Mouse (Mus musculus) heart, embryonic 14.5 days (tissue): ENCODE results near the gene Grem1. TPM values are rescaled to one million over a fixed set of nuclear protein-coding genes. Genes with fewer than 3 reads are reported as not detected.

Source experiments
- ATAC-seq: fragments of 200-750 bp; cut with Nextera tagmentation; 2 replicates; pipeline ENCODE4 v1.8.0; 2017; ENCODE audit warnings: low read depth, moderate TSS enrichment; ENCODE audit not compliant: insufficient number of reproducible peaks, insufficient read depth, low FRiP score
- H3K27ac ChIP-seq, 2 experiments: fragments of 200-500 bp in 1 of 2; fragments of 300-500 bp in 1 of 2; sonication (generic) in 1 of 2; replicated peaks in 1 of 2; 2 replicates each; pipeline ENCODE4 v1.5.1; 2012 to 2014; ENCODE audit warnings: low read depth in 2 of 2, low read length in 2 of 2, control low read depth in 1 of 2, mild to moderate bottlenecking in 1 of 2, mixed read lengths in 1 of 2; ENCODE audit not compliant: control insufficient read depth in 1 of 2, insufficient read depth in 1 of 2
- H3K27me3 ChIP-seq: fragments of 300-500 bp; sonication (generic); 2 replicates; pipeline ENCODE4 v1.6.1; 2014; ENCODE audit warnings: mild to moderate bottlenecking, low read length, control low read depth; ENCODE audit not compliant: control insufficient read depth, insufficient read depth
- H3K36me3 ChIP-seq: fragments of 300-500 bp; sonication (generic); 2 replicates; pipeline ENCODE4 v1.6.1; 2014; ENCODE audit warnings: mild to moderate bottlenecking, control low read depth, low read length, mixed read lengths; ENCODE audit not compliant: control insufficient read depth, insufficient read depth
- H3K4me1 ChIP-seq, 2 experiments: fragments of 200-500 bp in 1 of 2; fragments of 300-500 bp in 1 of 2; sonication (generic) in 1 of 2; 2 replicates each; pipeline ENCODE4 v1.6.1; 2012 to 2014; ENCODE audit warnings: low read length in 2 of 2, control low read depth in 1 of 2, mixed read lengths in 1 of 2; ENCODE audit not compliant: control insufficient read depth in 2 of 2, insufficient read depth in 2 of 2
- H3K4me2 ChIP-seq: fragments of 300-500 bp; sonication (generic); 2 replicates; pipeline ENCODE4 v1.6.1; 2014; ENCODE audit warnings: mild to moderate bottlenecking, low read length
- H3K4me3 ChIP-seq, 2 experiments: fragments of 200-500 bp in 1 of 2; fragments of 300-500 bp in 1 of 2; sonication (generic) in 1 of 2; 2 replicates each; pipeline ENCODE4 v1.5.1; 2012 to 2014; ENCODE audit warnings: low read length in 2 of 2, mild to moderate bottlenecking in 2 of 2, control low read depth in 1 of 2, low read depth in 1 of 2, moderate library complexity in 1 of 2; ENCODE audit not compliant: control insufficient read depth in 1 of 2, insufficient read depth in 1 of 2
- H3K9ac ChIP-seq: fragments of 300-500 bp; sonication (generic); 2 replicates; pipeline ENCODE4 v1.6.1; 2014; ENCODE audit warnings: mild to moderate bottlenecking, low read length
- H3K9me3 ChIP-seq: fragments of 300-500 bp; sonication (generic); 2 replicates; pipeline ENCODE4 v1.6.1; 2016; ENCODE audit warnings: low read length, control low read depth; ENCODE audit not compliant: control insufficient read depth
- WGBS: fragments of 180-500 bp; shearing (Covaris S2); extraction: QIAGEN DNeasy Blood & Tissue Kit; methylation state at CpG from one replicate; pipeline ENCODE4 v1.1.7; 2014; 5-methylcytosine and 5-hydroxymethylcytosine counted together
- polyA plus RNA-seq: library from polyadenylated mRNA; unstranded; fragments of >200 nt; fragmentation: Nextera tagmentation; extraction: Ambion mirVana; gene quantifications from 2 replicates; pipeline ENCODE4 v1.2.1, GENCODE M21; 2014

The Grem1 gene
- polyA plus RNA-seq, result 0.05 TPM in 1 of 2 replicates, not detected in the other

DNA sequence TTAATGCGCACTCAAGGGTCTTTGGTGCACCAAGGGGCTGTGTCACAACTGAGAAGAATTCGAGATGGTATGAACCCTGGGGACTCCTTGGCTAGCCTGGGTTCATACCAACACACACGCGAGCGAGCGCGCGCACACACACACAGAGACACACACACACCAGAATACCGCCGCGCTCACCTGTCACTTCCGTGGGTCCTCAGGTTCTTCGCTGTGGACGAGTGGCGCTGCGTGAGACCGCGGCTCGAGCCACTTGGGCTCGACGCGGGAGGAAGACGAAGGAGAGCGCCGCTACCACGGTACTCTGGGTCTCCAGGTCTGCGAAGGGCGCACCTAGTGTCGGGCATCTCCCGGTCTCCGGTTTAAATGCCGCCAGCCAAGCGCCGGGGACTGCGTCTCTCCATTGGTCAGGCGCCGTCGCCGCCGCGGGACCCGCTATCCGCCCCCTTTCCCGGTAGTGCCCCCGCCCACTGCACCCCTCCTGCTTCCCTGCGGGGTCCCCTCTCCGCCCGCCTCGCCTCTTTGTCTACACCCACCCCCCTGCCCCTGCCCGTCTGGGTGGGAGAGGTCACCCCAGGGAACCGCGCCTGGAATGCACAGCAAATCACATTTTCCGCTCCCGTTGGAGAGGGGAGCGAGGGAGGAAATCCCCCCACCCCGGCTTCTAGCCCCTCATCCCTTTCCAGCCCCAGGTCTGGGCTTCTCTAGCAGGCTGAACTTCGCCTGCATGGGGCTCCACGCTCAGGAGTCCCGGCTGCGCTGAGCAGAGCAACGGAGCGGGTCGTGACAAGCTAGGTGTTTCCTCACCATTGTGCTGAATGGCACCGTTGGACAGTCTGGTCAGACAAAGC lies at the start of gene Grem1:
Gene Grem1 (minus strand): TSS at position 336 of the 851 bp plus-strand sequence.
- Histone ChIP-seq H3K4me2 (peak within 1 kb of the TSS; percentile 94), H3K9ac (peak within 1 kb of the TSS; percentile 46; the same call in 1 of the 2 replicates), H3K9me3 (no peaks in the 10 kb centered on the region), H3K27me3 (peaks cover 58% of the 10 kb centered on the region), H3K4me3 (peak within 1 kb of the TSS; percentile 38 to 49), H3K36me3 (no peaks in the 10 kb centered on the region), H3K27ac (no peak within 1 kb of the TSS), H3K4me1 (peaks cover 6 to 21% of the 10 kb centered on the region in 2 experiments; a peak in 3 of 4 replicates)
- no peak for ATAC-seq
- WGBS, result 1% methylated on average over 62 of the region's 64 CpGs

DNA sequence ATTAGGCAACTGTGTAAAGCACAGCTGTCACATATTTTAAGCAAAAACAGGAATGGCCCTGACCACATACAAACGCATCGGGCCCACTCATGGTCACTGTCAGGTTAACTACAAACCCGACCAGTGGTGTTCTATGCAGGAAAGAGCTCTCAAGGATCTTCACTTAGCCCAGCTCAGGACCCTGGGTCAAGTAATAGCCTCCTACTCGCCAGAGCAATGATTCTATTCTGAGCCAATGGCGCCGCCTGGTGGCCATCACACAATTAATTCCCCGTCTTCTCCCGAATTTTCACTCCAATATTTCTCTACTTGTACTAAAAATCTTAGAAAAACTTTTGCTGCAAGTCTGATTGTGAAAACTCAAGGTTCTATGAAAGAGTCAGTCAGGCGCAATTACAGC lies 49.2 kb upstream of the Grem1 start:
- H3K9me3 ChIP-seq, result no peaks in the 10 kb centered on the region
- no peak overlapping the region for H3K4me2 ChIP-seq
- 25% methylated on average over 9 of the region's 9 CpGs for WGBS
- H3K9ac ChIP-seq, result no peak overlapping the region
- H3K36me3 ChIP-seq, result no peaks in the 10 kb centered on the region
- H3K27me3 ChIP-seq, result no peaks in the 10 kb centered on the region
- no peak for ATAC-seq
- H3K4me1 ChIP-seq, result no peaks in the 10 kb centered on the region
- H3K4me3 ChIP-seq, result no peak overlapping the region
- no peak overlapping the region for H3K27ac ChIP-seq

DNA sequence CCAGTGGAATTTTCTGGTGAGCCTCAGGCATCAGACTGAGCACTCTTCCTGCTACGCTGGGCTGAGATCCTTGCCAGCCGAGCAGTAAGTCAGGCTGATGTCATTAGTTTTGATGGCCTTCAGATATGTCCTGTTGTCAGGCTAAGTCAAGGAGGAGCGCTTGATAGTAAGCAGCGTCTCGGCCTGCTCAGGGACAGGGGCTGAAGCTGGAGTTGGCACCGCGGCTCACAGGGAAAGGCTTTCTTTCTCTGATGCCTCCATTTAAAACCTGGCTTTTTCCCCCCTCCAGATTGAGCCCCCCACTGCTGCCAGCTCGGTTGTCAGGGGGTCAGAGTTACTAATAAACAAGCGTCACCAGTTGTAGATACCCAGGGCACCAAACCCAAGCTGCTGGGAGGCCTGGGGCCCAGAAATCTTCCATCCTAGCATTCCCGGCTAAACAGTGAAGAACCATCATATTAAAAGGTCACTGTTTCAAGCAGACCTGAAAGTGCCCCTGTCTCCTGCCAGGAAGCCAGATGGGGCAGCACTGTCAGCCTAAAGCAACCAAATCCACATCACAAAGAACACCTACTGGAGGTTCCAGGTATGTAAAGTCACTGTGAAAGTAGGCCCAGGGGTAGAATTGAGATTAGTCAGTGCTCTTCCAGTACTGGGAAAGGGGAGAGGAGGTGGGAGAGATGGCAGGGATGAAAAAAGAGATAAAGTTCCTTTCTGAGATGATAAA lies 48.6 kb upstream of the Grem1 start:
- no peak overlapping the region for H3K9ac ChIP-seq

DNA sequence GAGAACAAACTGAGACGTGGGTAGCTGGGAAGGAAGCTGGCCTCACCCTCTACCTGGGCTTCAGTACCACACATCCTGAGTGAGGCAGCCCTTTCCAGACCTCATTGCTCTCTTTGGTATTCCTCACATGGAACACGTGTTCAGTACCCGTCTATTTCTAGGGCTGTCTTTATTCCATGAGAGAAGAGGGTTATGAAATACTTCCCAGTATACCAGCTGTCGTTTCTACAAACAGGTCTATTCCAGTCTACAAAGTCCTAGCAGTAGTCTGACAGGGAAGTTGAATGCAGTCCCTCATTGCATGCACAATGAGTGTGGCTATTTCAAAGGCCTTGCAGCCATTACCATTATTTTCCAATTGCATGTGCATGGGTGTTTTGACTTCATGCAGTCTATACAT lies 47.3 kb upstream of the Grem1 start:
- no peak for ATAC-seq
- WGBS, result 79% methylated on average over 4 of the region's 4 CpGs
- H3K27me3 ChIP-seq, result no peaks in the 10 kb centered on the region
- H3K27ac ChIP-seq, result no peak overlapping the region
- H3K9me3 ChIP-seq, result no peaks in the 10 kb centered on the region
- no peak overlapping the region for H3K4me2 ChIP-seq
- H3K4me3 ChIP-seq, result no peak overlapping the region
- no peaks in the 10 kb centered on the region for H3K36me3 ChIP-seq
- H3K4me1 ChIP-seq, result no peaks in the 10 kb centered on the region
- H3K9ac ChIP-seq, result no peak overlapping the region

More for the DNA sequence above, 48.6 kb upstream of the Grem1 start:
- no peak overlapping the region for H3K4me3 ChIP-seq
- H3K9me3 ChIP-seq, result no peaks in the 10 kb centered on the region
- no peaks in the 10 kb centered on the region for H3K36me3 ChIP-seq
- no peaks in the 10 kb centered on the region for H3K27me3 ChIP-seq
- 47% methylated on average over 10 of the region's 10 CpGs for WGBS
- no peak overlapping the region for H3K4me2 ChIP-seq
- ATAC-seq, result no peak
- H3K4me1 ChIP-seq, result no peaks in the 10 kb centered on the region
- no peak overlapping the region for H3K27ac ChIP-seq

DNA sequence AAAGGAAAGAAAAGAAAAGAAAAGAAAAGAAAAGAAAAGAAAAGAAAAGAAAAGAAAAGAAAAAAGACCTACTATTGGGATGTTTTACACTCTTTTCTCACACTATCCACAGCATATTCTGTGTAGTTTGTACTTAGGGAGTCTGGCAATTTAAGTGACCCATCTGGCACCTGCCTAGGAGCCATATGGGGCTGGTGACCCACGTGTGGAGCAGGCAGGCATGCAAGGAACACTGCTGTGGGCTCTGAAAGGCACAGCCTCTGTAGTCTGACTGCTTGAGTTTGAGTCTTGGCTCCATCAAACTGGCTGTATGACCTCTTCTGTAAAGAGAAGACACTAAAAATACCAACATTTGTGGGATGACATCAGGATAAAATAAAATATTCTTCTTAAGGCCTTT lies 45.3 kb upstream of the Grem1 start:
- 19% methylated on average over 1 of the region's 1 CpGs for WGBS

DNA sequence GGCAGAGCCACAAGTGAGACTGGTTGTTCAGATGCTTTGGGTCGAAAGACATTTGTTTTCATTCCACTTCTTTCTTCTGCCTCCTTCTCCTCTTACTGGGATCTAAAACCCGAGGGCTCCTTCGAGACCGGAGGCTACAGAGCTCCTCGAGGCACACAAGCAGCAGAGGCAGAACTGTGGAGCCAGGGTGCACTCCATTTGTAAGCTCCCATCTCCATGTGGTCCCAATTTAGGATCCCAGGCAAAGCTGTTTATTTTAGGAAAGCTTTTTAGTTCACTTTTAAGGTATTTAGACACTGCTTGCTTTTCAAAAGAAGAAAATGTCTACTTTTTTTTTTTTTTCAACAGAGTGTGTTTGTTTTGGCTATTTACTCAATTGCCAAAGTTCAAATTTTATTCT lies 42.4 kb upstream of the Grem1 start:
- Histone ChIP-seq H3K4me1 (no peaks in the 10 kb centered on the region), H3K9ac (no peak overlapping the region), H3K4me3 (no peak overlapping the region), H3K36me3 (no peaks in the 10 kb centered on the region), H3K27ac (no peak overlapping the region), H3K4me2 (no peak overlapping the region), H3K9me3 (no peaks in the 10 kb centered on the region), H3K27me3 (no peaks in the 10 kb centered on the region)
- no peak for ATAC-seq
- 60% methylated on average over 5 of the region's 5 CpGs for WGBS

More for the DNA sequence above, 45.3 kb upstream of the Grem1 start:
- Histone ChIP-seq H3K27me3 (no peaks in the 10 kb centered on the region), H3K4me1 (no peaks in the 10 kb centered on the region), H3K4me3 (no peak overlapping the region), H3K36me3 (no peaks in the 10 kb centered on the region), H3K9ac (no peak overlapping the region), H3K27ac (no peak overlapping the region), H3K9me3 (no peaks in the 10 kb centered on the region), H3K4me2 (no peak overlapping the region)
- ATAC-seq, result no peak

DNA sequence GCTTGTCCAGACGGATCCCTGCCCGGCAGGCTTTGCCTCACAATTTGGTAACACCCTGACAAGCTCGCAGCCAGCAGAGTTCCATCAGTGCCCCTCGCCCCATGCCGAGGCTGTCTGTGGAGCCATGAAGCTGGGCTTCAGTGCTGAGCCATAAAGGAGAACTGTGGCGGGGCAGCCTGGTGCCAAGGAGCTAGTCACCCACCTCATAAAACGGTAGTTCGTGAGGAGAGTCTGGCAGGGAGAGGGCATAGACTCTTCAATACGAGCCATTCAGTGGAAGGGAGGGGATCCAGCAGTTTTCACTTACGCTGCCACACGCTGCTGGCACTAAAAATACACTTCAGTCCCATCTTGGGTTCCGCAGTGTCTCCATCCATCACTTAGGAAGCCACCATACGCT lies 40.2 kb upstream of the Grem1 start:
- no peaks in the 10 kb centered on the region for H3K4me1 ChIP-seq
- WGBS, result 59% methylated on average over 13 of the region's 13 CpGs
- H3K9me3 ChIP-seq, result no peaks in the 10 kb centered on the region
- H3K27me3 ChIP-seq, result no peaks in the 10 kb centered on the region
- H3K36me3 ChIP-seq, result no peaks in the 10 kb centered on the region
- H3K9ac ChIP-seq, result no peak overlapping the region
- no peak for ATAC-seq
- H3K4me3 ChIP-seq, result no peak overlapping the region
- no peak overlapping the region for H3K4me2 ChIP-seq
- H3K27ac ChIP-seq, result no peak overlapping the region
